Mouse (Mus musculus): ENCODE measurements around the gene Utp14a.

The Utp14a gene

DNA sequence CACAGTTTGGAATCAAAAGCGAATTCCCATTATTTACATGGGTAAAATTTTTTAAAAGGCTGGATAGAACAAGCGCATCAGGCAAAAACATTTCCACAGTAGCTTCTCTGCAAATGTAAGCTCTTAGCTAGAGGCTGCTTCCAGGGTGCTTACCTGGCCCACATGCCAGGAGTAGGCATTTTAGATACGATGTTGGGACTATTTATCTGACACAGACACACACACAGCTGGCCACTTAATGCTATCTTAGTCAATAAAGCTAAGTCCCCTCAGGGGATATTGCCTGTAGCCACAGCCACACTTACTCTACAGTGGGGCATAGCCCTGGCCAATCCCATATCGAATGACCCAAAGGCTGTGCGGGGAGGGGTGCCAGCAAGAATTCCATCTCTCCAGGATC is 55.1 kb downstream of the Utp14a start:
- CTCF ChIA-PET: no interaction called here

DNA sequence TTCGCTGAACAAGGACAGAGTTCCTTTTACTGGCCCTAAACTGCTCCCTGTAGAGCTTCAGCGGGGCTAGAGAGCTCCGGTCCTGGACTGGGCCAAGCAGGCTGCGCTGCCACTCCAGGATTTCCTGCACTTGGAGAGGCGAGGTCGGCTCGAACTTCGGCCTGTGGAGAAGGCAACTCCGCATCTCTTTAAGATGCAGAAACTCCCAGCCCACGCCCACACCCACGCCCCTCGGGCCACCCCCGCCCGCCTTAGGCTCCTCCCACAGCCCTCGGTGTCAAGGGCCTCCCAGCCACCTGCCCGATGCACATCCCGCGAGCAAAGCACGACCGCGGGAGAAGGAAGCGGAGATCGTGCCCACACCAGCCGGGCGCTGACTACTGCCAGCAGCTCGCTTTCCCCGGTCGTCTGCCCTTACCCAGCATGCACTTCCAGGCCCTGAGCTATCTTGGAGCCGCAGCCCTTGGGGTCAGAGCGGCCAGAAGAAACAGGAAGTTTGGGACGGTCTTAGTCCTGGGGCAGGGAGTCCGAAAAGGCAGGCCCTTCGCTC is 57.9 kb downstream of the Utp14a start:
- CTCF ChIA-PET: no interaction called here

DNA sequence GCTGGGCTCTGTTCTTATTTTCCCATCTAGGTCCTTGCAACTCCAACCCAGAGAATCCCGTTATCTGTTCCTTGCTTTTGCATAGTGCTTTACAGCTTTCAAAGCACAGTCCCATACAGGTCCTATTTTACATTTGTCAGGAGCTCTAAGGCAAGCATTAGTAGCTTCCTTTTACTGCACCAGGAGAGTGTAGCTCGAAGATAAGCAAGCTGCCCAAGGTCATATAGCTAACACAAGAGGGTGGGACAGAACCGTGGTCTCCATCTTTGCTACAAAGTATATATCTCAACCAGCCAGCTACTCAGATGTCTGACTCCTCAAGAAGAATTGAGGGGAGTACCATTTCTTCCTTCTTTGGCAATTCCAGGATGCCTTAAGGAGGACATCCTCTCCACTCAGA is 60.8 kb downstream of the Utp14a start:
- CTCF ChIA-PET: no interaction called here

DNA sequence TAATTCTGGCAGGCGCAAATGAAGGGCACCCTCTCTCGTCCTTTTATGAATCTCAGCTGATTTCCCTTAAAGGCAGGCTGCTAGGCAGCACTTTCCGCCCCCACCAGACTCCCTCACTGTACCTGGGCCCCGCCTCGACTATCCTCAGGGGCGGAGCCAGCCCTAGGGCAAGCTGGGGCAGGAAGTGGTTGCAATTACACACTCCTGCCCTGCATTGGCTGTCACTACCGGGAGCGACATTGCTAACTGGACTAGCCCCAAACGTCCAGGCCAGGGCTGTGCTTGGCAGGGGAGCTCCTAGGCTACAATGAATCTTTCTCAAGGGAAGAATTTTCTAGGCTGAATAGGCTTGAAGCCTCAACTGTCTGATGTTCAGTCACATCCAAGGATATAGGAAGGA is 61.5 kb downstream of the Utp14a start:
- CTCF ChIA-PET: no interaction called here
